Mouse (Mus musculus) bone marrow, adult 2 months (tissue): ENCODE measurements at regions not wholly inside any gene's neighbourhood (a gene's known extent, or its start where the extent isn't known, plus 50 kb on each side); places are given as distances from the start of the nearest gene placed in this dataset.

Experiments
- CTCF ChIP-seq: fragments of 200-500 bp; IDR thresholded peaks from 2 replicates; pipeline ENCODE4 v1.5.1; 2011; ENCODE audit warnings: low read length, control low read depth; ENCODE audit not compliant: control insufficient read depth, insufficient read depth
- POLR2A ChIP-seq: fragments of 200-500 bp; IDR thresholded peaks from 2 replicates; pipeline ENCODE4 v1.6.1; 2011; ENCODE audit warnings: low read depth, mild to moderate bottlenecking, control low read depth, low read length, borderline replicate concordance; ENCODE audit not compliant: control insufficient read depth

GRCm38 (mm10) chr7:136501094-136501493 is 393.3 kb upstream of the Mgmt start:
- TF ChIP-seq CTCF (no peak), POLR2A (no peak)
